In genomic region chr9:36916362-36916761, GRCm38 (mm10) we compare ENCODE assay signal across 8 mouse cellular contexts.
DNase-seq lines count a peak whose midpoint lies in the region; ATAC-seq and TF ChIP-seq lines count a peak whose summit lies in the region.

No protein-coding gene starts in this region.

- 0 out of 2 replicates have a peak, but pooled peaks have one; percentile 61 for ATAC-seq in erythroid progenitor cell, adult 5-6 weeks (replicated peaks; ENCODE audit: low FRiP score, poor library complexity, severe bottlenecking)
- no peak for ATAC-seq in heart, embryonic 13.5 days (ENCODE audit: extremely low read depth, insufficient number of reproducible peaks, low FRiP score, low TSS enrichment)
- peak; percentile 79; the same call in 1 of the 2 replicates for ATAC-seq in kidney, embryonic 16.5 days (ENCODE audit: low FRiP score, low TSS enrichment)
- ATAC-seq in neural tube, embryonic 11.5 days (ENCODE audit: insufficient read depth, low FRiP score, low TSS enrichment), result peak; percentile 69; the same call in 1 of the 2 replicates

- peak; percentile 54 to 56 for DNase-seq in B cell, adult 2 months
- peak; percentile 90 for DNase-seq in brain, adult 2 months (ENCODE audit: low read depth, low spot score)
- peak; percentile 20 for DNase-seq in liver, adult 2 months (ENCODE audit: extremely low read depth, low read depth, low spot score)
- peak; percentile 80 for DNase-seq in neural tube, embryonic 11.5 days (ENCODE audit: low spot score)
- DNase-seq in telencephalon, adult 2 months (ENCODE audit: low read depth, low spot score), result peak; percentile 61

- no peaks in the 10 kb centered on the region for H3K9me3 ChIP-seq in heart, embryonic 13.5 days
- H3K9me3 ChIP-seq in kidney, embryonic 16.5 days (ENCODE audit: low read length), result no peaks in the 10 kb centered on the region
- no peaks in the 10 kb centered on the region for H3K9me3 ChIP-seq in neural tube, embryonic 11.5 days (ENCODE audit: control insufficient read depth, low read length)

- peak overlapping the region; percentile 55 for H3K4me2 ChIP-seq in heart, embryonic 13.5 days
- H3K4me2 ChIP-seq in kidney, embryonic 16.5 days (replicated peaks; ENCODE audit: low read depth, low read length), result peak overlapping the region; percentile 36
- H3K4me2 ChIP-seq in neural tube, embryonic 11.5 days (ENCODE audit: low read depth), result no peak overlapping the region

- no peaks in the 10 kb centered on the region for H3K79me2 ChIP-seq in liver, adult 2 months (ENCODE audit: control insufficient read depth, insufficient read depth, low read length)

- peaks cover 9% of the 10 kb centered on the region for H3K4me1 ChIP-seq in heart, embryonic 13.5 days
- peaks cover 10% of the 10 kb centered on the region for H3K4me1 ChIP-seq in kidney, embryonic 16.5 days (ENCODE audit: insufficient read depth, low read length)
- H3K4me1 ChIP-seq in liver, adult 2 months (ENCODE audit: control insufficient read depth, insufficient read depth, low read length), result no peaks in the 10 kb centered on the region
- peaks cover 3% of the 10 kb centered on the region; the same call in 1 of the 2 replicates for H3K4me1 ChIP-seq in neural tube, embryonic 11.5 days (ENCODE audit: control insufficient read depth, insufficient read depth, low read length)

- WGBS in heart, embryonic 13.5 days, result 2% methylated on average over 6 of the region's 6 CpGs
- 4% methylated on average over 6 of the region's 6 CpGs for WGBS in kidney, embryonic 16.5 days
- 3% methylated on average over 6 of the region's 6 CpGs for WGBS in liver, adult 2 months
- WGBS in neural tube, embryonic 11.5 days, result 9% methylated on average over 6 of the region's 6 CpGs

- H3K27ac ChIP-seq in heart, embryonic 13.5 days (replicated peaks), result no peak overlapping the region
- H3K27ac ChIP-seq in kidney, embryonic 16.5 days (ENCODE audit: low read length), result peak overlapping the region; percentile 47; the same call in 1 of the 2 replicates
- H3K27ac ChIP-seq in liver, adult 2 months (replicated peaks; ENCODE audit: insufficient read depth, low read depth, low read length), result no peak overlapping the region
- 0 out of 2 replicates have a peak overlapping the region, but pooled peaks have one; percentile 1 for H3K27ac ChIP-seq in neural tube, embryonic 11.5 days (ENCODE audit: low read depth, low read length)

- no peak overlapping the region for H3K4me3 ChIP-seq in heart, embryonic 13.5 days
- H3K4me3 ChIP-seq in kidney, embryonic 16.5 days (ENCODE audit: low read length), result no peak overlapping the region
- H3K4me3 ChIP-seq in liver, adult 2 months (ENCODE audit: insufficient read depth, low read depth, low read length), result no peak overlapping the region
- H3K4me3 ChIP-seq in neural tube, embryonic 11.5 days (ENCODE audit: low read depth, low read length), result no peak overlapping the region

- no peak for TF ChIP-seq POLR2A in liver, adult 2 months (IDR thresholded peaks at IDR 0.05; ENCODE audit: extremely low read depth, insufficient read depth, low read length)

- no peak overlapping the region for H3K9ac ChIP-seq in heart, embryonic 13.5 days
- no peak overlapping the region for H3K9ac ChIP-seq in kidney, embryonic 16.5 days (replicated peaks; ENCODE audit: low read length)
- no peak overlapping the region for H3K9ac ChIP-seq in liver, adult 2 months (ENCODE audit: low read depth, low read length)
- H3K9ac ChIP-seq in neural tube, embryonic 11.5 days (ENCODE audit: low read length), result no peak overlapping the region

- H3K27me3 ChIP-seq in heart, embryonic 13.5 days (replicated peaks), result no peaks in the 10 kb centered on the region
- H3K27me3 ChIP-seq in kidney, embryonic 16.5 days (ENCODE audit: insufficient read depth, low read length), result no peaks in the 10 kb centered on the region
- no peaks in the 10 kb centered on the region for H3K27me3 ChIP-seq in liver, adult 2 months (ENCODE audit: control insufficient read depth, insufficient read depth, low read length)
- H3K27me3 ChIP-seq in neural tube, embryonic 11.5 days (ENCODE audit: control insufficient read depth, insufficient read depth, low read length), result no peaks in the 10 kb centered on the region

- TF ChIP-seq CTCF in liver, adult 2 months (IDR thresholded peaks at IDR 0.05; ENCODE audit: low read depth, low read length), result peak; percentile 94

- no peaks in the 10 kb centered on the region for H3K36me3 ChIP-seq in heart, embryonic 13.5 days
- no peaks in the 10 kb centered on the region for H3K36me3 ChIP-seq in kidney, embryonic 16.5 days (ENCODE audit: insufficient read depth, low read length)
- no peaks in the 10 kb centered on the region for H3K36me3 ChIP-seq in liver, adult 2 months (ENCODE audit: control insufficient read depth, insufficient read depth, low read length)
- H3K36me3 ChIP-seq in neural tube, embryonic 11.5 days (ENCODE audit: control insufficient read depth, insufficient read depth, low read length), result no peaks in the 10 kb centered on the region

Comparison
In these comparisons a context has a peak if more than half of its experiments do, and no peak if none do; other contexts are left out.
1. DNase-seq: peak in every context shown above with its lines; median percentile 90 in brain, adult 2 months; 80 in neural tube, embryonic 11.5 days; 61 in telencephalon, adult 2 months; 55 in B cell, adult 2 months; 20 in liver, adult 2 months.
2. H3K27ac ChIP-seq: peak in kidney, embryonic 16.5 days (single experiment) and neural tube, embryonic 11.5 days (single experiment); none in heart, embryonic 13.5 days (single experiment) and liver, adult 2 months (single experiment).